8 mouse cellular contexts compared by ENCODE assay signal in genomic region chr19:45472691-45473520, GRCm38 (mm10).
A peak's percentile ranks its signal among the peaks of the same experiment; 100 is the strongest.
DNase-seq lines count a peak whose midpoint lies in the region; ATAC-seq and TF ChIP-seq lines count a peak whose summit lies in the region.

No protein-coding gene starts in this region.

- DNase-seq in frontal cortex, postnatal 14 days (ENCODE audit: low spot score in 2 of 2) = no peak
- DNase-seq in liver, postnatal 0 days = peak; percentile 32
- DNase-seq in liver = no peak
- DNase-seq in cerebellum, postnatal 25 days = peak; percentile 48 to 50
- DNase-seq in lung, postnatal 36 days = peak; percentile 32
- DNase-seq in adrenal gland, postnatal 10 days = no peak
- no peak for DNase-seq in heart, embryonic 10.5 days (ENCODE audit: low spot score)

- WGBS in liver, postnatal 0 days (ENCODE audit: insufficient replicate concordance) = 57% methylated on average over 11 of the region's 11 CpGs
- WGBS in heart, embryonic 10.5 days = 85% methylated on average over 11 of the region's 11 CpGs

- H3K9me3 ChIP-seq in liver, postnatal 0 days (ENCODE audit: low read length) = no peaks in the 10 kb centered on the region
- H3K9me3 ChIP-seq in heart, embryonic 10.5 days = no peaks in the 10 kb centered on the region

- no peaks in the 10 kb centered on the region for H3K27me3 ChIP-seq in liver, postnatal 0 days (ENCODE audit: insufficient read depth, low read length)
- H3K27me3 ChIP-seq in heart, embryonic 10.5 days (ENCODE audit: insufficient read depth, poor library complexity, severe bottlenecking) = no peaks in the 10 kb centered on the region

- peaks cover 15% of the 10 kb centered on the region for H3K36me3 ChIP-seq in liver, postnatal 0 days (replicated peaks; ENCODE audit: insufficient read depth, low read length)
- peaks cover 3% of the 10 kb centered on the region; the same call in 1 of the 2 replicates for H3K36me3 ChIP-seq in heart, embryonic 10.5 days

- H3K4me1 ChIP-seq in liver, postnatal 0 days (ENCODE audit: insufficient read depth) = peaks cover 12% of the 10 kb centered on the region
- H3K4me1 ChIP-seq in heart, embryonic 10.5 days = peaks cover 22% of the 10 kb centered on the region

- peak; percentile 71 for ATAC-seq in frontal cortex, adult (ENCODE audit: low TSS enrichment)
- ATAC-seq in liver, postnatal 0 days = no peak

- TF ChIP-seq CTCF in liver, postnatal 0 days (IDR thresholded peaks at IDR 0.05; ENCODE audit: low read depth) = no peak

- no peak for TF ChIP-seq EP300 in liver, postnatal 0 days (IDR thresholded peaks at IDR 0.05; ENCODE audit: low read depth)

- H3K9ac ChIP-seq in liver, postnatal 0 days (replicated peaks) = 0 out of 2 replicates have a peak overlapping the region, but pooled peaks have one; percentile 11

- H3K27ac ChIP-seq in liver, postnatal 0 days (ENCODE audit: low read depth) = peak overlapping the region; percentile 64
- no peak overlapping the region for H3K27ac ChIP-seq in heart, embryonic 10.5 days

- H3K4me2 ChIP-seq in liver, postnatal 0 days (ENCODE audit: low read depth, low read length) = 0 out of 2 replicates have a peak overlapping the region, but pooled peaks have one; percentile 22

- no peak overlapping the region for H3K4me3 ChIP-seq in liver, postnatal 0 days (ENCODE audit: low read depth, low read length)
- H3K4me3 ChIP-seq in heart, embryonic 10.5 days = no peak overlapping the region

Comparison
In these comparisons a context has a peak if more than half of its experiments do, and no peak if none do; other contexts are left out.
1. DNase-seq: peak in liver, postnatal 0 days (single experiment), cerebellum, postnatal 25 days (2 of 2) and lung, postnatal 36 days (single experiment); none in frontal cortex, postnatal 14 days (0 of 2), liver (single experiment), adrenal gland, postnatal 10 days (single experiment) and heart, embryonic 10.5 days (single experiment).